Mouse (Mus musculus) forebrain, embryonic 16.5 days (tissue): Measurements from ENCODE around the gene Gamt. TPM values are rescaled to one million over a fixed set of nuclear protein-coding genes. Genes with fewer than 3 reads are reported as not detected.

Experiments
- ATAC-seq: fragments of 200-750 bp; cut with Nextera tagmentation; 2 replicates; pipeline ENCODE4 v1.8.0; 2017; ENCODE audit warnings: mild to moderate bottlenecking, moderate library complexity
- H3K27ac ChIP-seq: fragments of 300-500 bp; sonication (generic); 2 replicates; pipeline ENCODE4 v1.5.1; 2014; ENCODE audit warnings: low read length, control low read depth
- H3K27me3 ChIP-seq: fragments of 300-500 bp; sonication (generic); replicated peaks from 2 replicates; pipeline ENCODE4 v1.6.1; 2014; ENCODE audit warnings: low read length; ENCODE audit not compliant: control insufficient read depth, insufficient read depth
- H3K36me3 ChIP-seq: fragments of 300-500 bp; sonication (generic); 2 replicates; pipeline ENCODE4 v1.6.1; 2014; ENCODE audit not compliant: control insufficient read depth, insufficient read depth
- H3K4me1 ChIP-seq: fragments of 300-500 bp; sonication (generic); replicated peaks from 2 replicates; pipeline ENCODE4 v1.6.1; 2014; ENCODE audit warnings: low read length; ENCODE audit not compliant: control insufficient read depth, insufficient read depth
- H3K4me2 ChIP-seq: fragments of 300-500 bp; sonication (generic); 2 replicates; pipeline ENCODE4 v1.6.1; 2014; ENCODE audit warnings: mild to moderate bottlenecking, low read length, control low read depth
- H3K4me3 ChIP-seq: fragments of 300-500 bp; sonication (generic); replicated peaks from 2 replicates; pipeline ENCODE4 v1.5.1; 2014; ENCODE audit warnings: mild to moderate bottlenecking, low read length, control low read depth
- H3K9ac ChIP-seq: fragments of 300-500 bp; sonication (generic); replicated peaks from 2 replicates; pipeline ENCODE4 v1.6.1; 2014; ENCODE audit warnings: low read depth, low read length, control low read depth
- H3K9me3 ChIP-seq: fragments of 300-500 bp; sonication (generic); 2 replicates; pipeline ENCODE4 v1.6.1; 2016; ENCODE audit warnings: low read length; ENCODE audit not compliant: control insufficient read depth
- WGBS: fragments of 180-500 bp; shearing (Covaris S2); extraction: QIAGEN DNeasy Blood & Tissue Kit; methylation state at CpG from one replicate; pipeline ENCODE4 v1.1.7; 2014; 5-methylcytosine and 5-hydroxymethylcytosine counted together
- polyA plus RNA-seq: library from polyadenylated mRNA; unstranded; fragments of >200 nt; fragmentation: Nextera tagmentation; extraction: Ambion mirVana; gene quantifications from 2 replicates; pipeline ENCODE4 v1.2.1, GENCODE M21; 2015

Gene Gamt
- polyA plus RNA-seq, 1 experiment from 2014 or later: 22.7 TPM

GRCm38 (mm10) chr10:80261585-80261968, 765 bp upstream of the Gamt start:
- Histone ChIP-seq H3K27me3 (no peaks in the 10 kb centered on the region), H3K4me2 (peak overlapping the region; percentile 88), H3K4me1 (peaks cover 37% of the 10 kb centered on the region), H3K4me3 (peak overlapping the region; percentile 56), H3K27ac (peak overlapping the region; percentile 89), H3K9me3 (no peaks in the 10 kb centered on the region), H3K36me3 (peaks cover 3% of the 10 kb centered on the region; the same call in 1 of the 2 replicates), H3K9ac (peak overlapping the region; percentile 72)
- ATAC-seq: peak; percentile 31
- WGBS: 0% methylated on average over 14 of the region's 14 CpGs

GRCm38 (mm10) chr10:80259861-80260641, 761 bp downstream of the Gamt start:
- Histone ChIP-seq H3K27me3 (no peaks in the 10 kb centered on the region), H3K4me3 (peak overlapping the region; percentile 56), H3K4me1 (peaks cover 26% of the 10 kb centered on the region), H3K27ac (peak overlapping the region; percentile 89), H3K36me3 (peaks cover 13% of the 10 kb centered on the region), H3K4me2 (peak overlapping the region; percentile 88), H3K9ac (peak overlapping the region; percentile 72), H3K9me3 (no peaks in the 10 kb centered on the region)
- ATAC-seq: no peak
- WGBS: 3% methylated on average over 19 of the region's 19 CpGs

GRCm38 (mm10) chr10:80259463-80259805, 1.4 kb downstream of the Gamt start:
- peaks cover 15% of the 10 kb centered on the region for H3K36me3 ChIP-seq
- no peaks in the 10 kb centered on the region for H3K9me3 ChIP-seq
- 80% methylated on average over 6 of the region's 6 CpGs for WGBS
- H3K27ac ChIP-seq: no peak overlapping the region
- no peak overlapping the region for H3K9ac ChIP-seq
- peak overlapping the region; percentile 88; the same call in 1 of the 2 replicates for H3K4me2 ChIP-seq
- no peak overlapping the region for H3K4me3 ChIP-seq
- no peaks in the 10 kb centered on the region for H3K27me3 ChIP-seq
- peaks cover 26% of the 10 kb centered on the region for H3K4me1 ChIP-seq
- no peak for ATAC-seq

- H3K36me3 ChIP-seq: peaks cover 15% of the 10 kb centered on the region
- no peak overlapping the region for H3K27ac ChIP-seq
- no peak overlapping the region for H3K4me3 ChIP-seq
- peaks cover 24% of the 10 kb centered on the region for H3K4me1 ChIP-seq
- no peaks in the 10 kb centered on the region for H3K27me3 ChIP-seq
- no peak overlapping the region for H3K9ac ChIP-seq
- no peaks in the 10 kb centered on the region for H3K9me3 ChIP-seq
- 94% methylated on average over 14 of the region's 14 CpGs for WGBS
- no peak overlapping the region for H3K4me2 ChIP-seq
- ATAC-seq: no peak
These were observed 1.9 kb downstream of the Gamt start for GRCm38 (mm10) chr10:80258752-80259462.

GRCm38 (mm10) chr10:80257936-80258335, 2.9 kb downstream of the Gamt start:
- WGBS: 77% methylated on average over 2 of the region's 2 CpGs
- H3K27ac ChIP-seq: no peak overlapping the region
- no peaks in the 10 kb centered on the region for H3K27me3 ChIP-seq
- no peak for ATAC-seq
- peaks cover 15% of the 10 kb centered on the region for H3K36me3 ChIP-seq
- H3K9me3 ChIP-seq: no peaks in the 10 kb centered on the region
- H3K9ac ChIP-seq: no peak overlapping the region
- H3K4me2 ChIP-seq: no peak overlapping the region
- H3K4me3 ChIP-seq: no peak overlapping the region
- peaks cover 24% of the 10 kb centered on the region for H3K4me1 ChIP-seq

- 80% methylated on average over 5 of the region's 5 CpGs for WGBS
- no peak overlapping the region for H3K27ac ChIP-seq
- H3K36me3 ChIP-seq: peaks cover 15% of the 10 kb centered on the region
- peaks cover 15% of the 10 kb centered on the region for H3K4me1 ChIP-seq
- ATAC-seq: no peak
- no peak overlapping the region for H3K4me3 ChIP-seq
- no peaks in the 10 kb centered on the region for H3K27me3 ChIP-seq
- H3K9ac ChIP-seq: no peak overlapping the region
- no peak overlapping the region for H3K4me2 ChIP-seq
- H3K9me3 ChIP-seq: no peaks in the 10 kb centered on the region
These were observed 4.8 kb downstream of the Gamt start for GRCm38 (mm10) chr10:80255881-80256535.

- peaks cover 13% of the 10 kb centered on the region for H3K4me1 ChIP-seq
- H3K4me2 ChIP-seq: no peak overlapping the region
- 94% methylated on average over 26 of the region's 26 CpGs for WGBS
- no peaks in the 10 kb centered on the region for H3K27me3 ChIP-seq
- no peak overlapping the region for H3K4me3 ChIP-seq
- no peak for ATAC-seq
- no peak overlapping the region for H3K27ac ChIP-seq
- H3K36me3 ChIP-seq: peaks cover 15% of the 10 kb centered on the region
- H3K9ac ChIP-seq: no peak overlapping the region
- H3K9me3 ChIP-seq: no peaks in the 10 kb centered on the region
These were observed 6.2 kb downstream of the Gamt start for GRCm38 (mm10) chr10:80254331-80255297.

GRCm38 (mm10) chr10:80253551-80253950, 7.3 kb downstream of the Gamt start:
- Histone ChIP-seq H3K4me2 (no peak overlapping the region), H3K9me3 (no peaks in the 10 kb centered on the region), H3K4me1 (peaks cover 11% of the 10 kb centered on the region), H3K27me3 (no peaks in the 10 kb centered on the region), H3K27ac (no peak overlapping the region), H3K4me3 (no peak overlapping the region), H3K9ac (no peak overlapping the region), H3K36me3 (peaks cover 15% of the 10 kb centered on the region)
- ATAC-seq: no peak
- 82% methylated on average over 6 of the region's 6 CpGs for WGBS
